Mouse (Mus musculus) heart, embryonic 16.5 days (tissue): Measurements from ENCODE around the gene Smim20. TPM values are rescaled to one million over a fixed set of nuclear protein-coding genes. Genes with fewer than 3 reads are reported as not detected.

Source experiments
- ATAC-seq: fragments of 200-750 bp; cut with Nextera tagmentation; replicated peaks from 2 replicates; pipeline ENCODE4 v1.8.0; 2017; ENCODE audit warnings: moderate number of reproducible peaks; ENCODE audit not compliant: insufficient read depth, low FRiP score; ENCODE audit errors: extremely low read depth
- H3K27ac ChIP-seq: fragments of 300-500 bp; sonication (generic); 2 replicates; pipeline ENCODE4 v1.5.1; 2014; ENCODE audit warnings: mild to moderate bottlenecking, low read length, control low read depth, moderate library complexity
- H3K27me3 ChIP-seq: fragments of 300-500 bp; sonication (generic); 2 replicates; pipeline ENCODE4 v1.6.1; 2014; ENCODE audit warnings: low read length, mixed read lengths; ENCODE audit not compliant: control insufficient read depth, insufficient read depth
- H3K36me3 ChIP-seq: fragments of 300-500 bp; sonication (generic); 2 replicates; pipeline ENCODE4 v1.6.1; 2014; ENCODE audit not compliant: control insufficient read depth, insufficient read depth
- H3K4me1 ChIP-seq: fragments of 300-500 bp; sonication (generic); 2 replicates; pipeline ENCODE4 v1.6.1; 2014; ENCODE audit warnings: low read length, mixed read lengths; ENCODE audit not compliant: control insufficient read depth, insufficient read depth
- H3K4me2 ChIP-seq: fragments of 300-500 bp; sonication (generic); 2 replicates; pipeline ENCODE4 v1.6.1; 2014; ENCODE audit warnings: low read depth, mild to moderate bottlenecking, control low read depth, low read length
- H3K4me3 ChIP-seq: fragments of 300-500 bp; sonication (generic); 2 replicates; pipeline ENCODE4 v1.5.1; 2014; ENCODE audit warnings: mild to moderate bottlenecking, control low read depth, low read length
- H3K9ac ChIP-seq: fragments of 300-500 bp; sonication (generic); 2 replicates; pipeline ENCODE4 v1.6.1; 2014; ENCODE audit warnings: low read length, control low read depth
- H3K9me3 ChIP-seq: fragments of 300-500 bp; sonication (generic); replicated peaks from 2 replicates; pipeline ENCODE4 v1.6.1; 2016; ENCODE audit warnings: low read length; ENCODE audit not compliant: control insufficient read depth
- WGBS: fragments of 180-500 bp; shearing (Covaris S2); extraction: QIAGEN DNeasy Blood & Tissue Kit; methylation state at CpG from one replicate; pipeline ENCODE4 v1.1.7; 2014; 5-methylcytosine and 5-hydroxymethylcytosine counted together
- polyA plus RNA-seq: library from polyadenylated mRNA; unstranded; fragments of >200 nt; fragmentation: Nextera tagmentation; extraction: Ambion mirVana; gene quantifications from 2 replicates; pipeline ENCODE4 v1.2.1, GENCODE M21; 2015

Smim20 gene
- polyA plus RNA-seq, 1 experiment from 2014 or later: 188 TPM

- WGBS: 3% methylated on average over 8 of the region's 8 CpGs
- Histone ChIP-seq H3K4me2 (no peak overlapping the region), H3K4me3 (no peak overlapping the region), H3K4me1 (peaks cover 3% of the 10 kb centered on the region; the same call in 1 of the 2 replicates), H3K9me3 (no peaks in the 10 kb centered on the region), H3K27me3 (peaks cover 7% of the 10 kb centered on the region), H3K9ac (no peak overlapping the region), H3K27ac (no peak overlapping the region), H3K36me3 (no peaks in the 10 kb centered on the region)
- ATAC-seq: no peak
These were observed 59.1 kb downstream of the Smim20 start for GRCm38 (mm10) chr5:53326023-53326422.

- Histone ChIP-seq H3K27me3 (peaks cover 7% of the 10 kb centered on the region), H3K36me3 (no peaks in the 10 kb centered on the region), H3K4me3 (no peak overlapping the region), H3K4me1 (peaks cover 3% of the 10 kb centered on the region; the same call in 1 of the 2 replicates), H3K9ac (no peak overlapping the region), H3K27ac (no peak overlapping the region), H3K9me3 (no peaks in the 10 kb centered on the region), H3K4me2 (no peak overlapping the region)
- 73% methylated on average over 5 of the region's 5 CpGs for WGBS
- no peak for ATAC-seq
These were observed 59.6 kb downstream of the Smim20 start for GRCm38 (mm10) chr5:53326491-53326890.

Other genes with a start within 250 kb of the Smim20 start
- gene Slc34a2, start 229.0 kb upstream of the Smim20 start, polyA plus RNA-seq: 0.89 and 6.1 TPM in 2 replicates
- 0.91 and 1.4 TPM in 2 replicates for gene Sel1l3, start 53.2 kb upstream of the Smim20 start, polyA plus RNA-seq
- gene Rbpj, start 199.1 kb downstream of the Smim20 start, polyA plus RNA-seq: 20.3 and 20.5 TPM in 2 replicates